Mouse (Mus musculus) layer of hippocampus, postnatal 14 days (tissue): ENCODE data around the gene Pycr1. TPM values are rescaled to one million over a fixed set of nuclear protein-coding genes. Genes with fewer than 3 reads are reported as not detected.
"Not testable (repeated sequence)": the region's sequence is repeated elsewhere in the genome, so short reads cannot be mapped to it uniquely, and the experiment has no call there.

Source experiments
- DNase-seq, 2 experiments: peaks; one replicate each; pipeline ENCODE4 v3.0.0; 2021 to 2022; ENCODE audit warnings: low spot score in 2 of 2, mixed read lengths in 1 of 2
- long read RNA-seq, 2 experiments: library from polyadenylated mRNA; stranded (forward); transcript quantifications; one replicate each; pipeline ENCODE4 v2.0.0; 2021
- total RNA-seq, 2 experiments: library from RNA; stranded (reverse); gene quantifications; 2 replicates each; pipeline ENCODE4 v1.2.3; 2021

Pycr1 gene
- total RNA-seq: 1 to 10 TPM; 4.7 to 5.1 TPM
- long read RNA-seq, experiment 1, transcript Pycr1-201 (8 exons, 1,861 nt): major isoform, 5 of 13 reads
- long read RNA-seq, experiment 1, partial matches to known transcripts: 5 of 13 reads
- long read RNA-seq, experiment 1, other reads (novel, unspliced or antisense): 3 of 13 reads
- long read RNA-seq, experiment 2, transcript Pycr1-201 (8 exons, 1,861 nt): major isoform, 6 of 16 reads
- long read RNA-seq, experiment 2, partial matches to known transcripts: 6 of 16 reads
- long read RNA-seq, experiment 2, other reads (novel, unspliced or antisense): 4 of 16 reads

DNA sequence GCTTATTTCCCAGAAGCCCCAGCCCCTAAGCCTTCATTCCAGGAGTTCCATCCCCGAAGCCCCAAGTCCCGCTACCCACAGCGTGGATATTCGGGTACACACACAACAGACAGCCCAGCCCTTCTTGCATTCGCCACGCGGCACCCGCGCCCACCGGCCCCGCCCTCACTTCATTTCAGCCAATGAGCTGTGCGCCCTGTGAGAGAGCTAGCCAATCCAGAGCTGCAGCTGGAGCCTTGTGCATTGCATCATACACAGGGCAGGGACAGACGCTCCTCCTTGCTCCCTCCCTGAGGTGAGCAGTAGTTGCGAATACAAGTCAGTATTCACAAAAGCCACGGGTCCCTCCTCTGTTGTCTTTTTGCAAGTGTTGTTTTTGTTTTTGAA lies at the start of gene Pycr1:
Pycr1 (minus strand) TSS at position 169 of the 387 bp plus-strand sequence.
- peak; percentile 90 to 95 for DNase-seq

DNA sequence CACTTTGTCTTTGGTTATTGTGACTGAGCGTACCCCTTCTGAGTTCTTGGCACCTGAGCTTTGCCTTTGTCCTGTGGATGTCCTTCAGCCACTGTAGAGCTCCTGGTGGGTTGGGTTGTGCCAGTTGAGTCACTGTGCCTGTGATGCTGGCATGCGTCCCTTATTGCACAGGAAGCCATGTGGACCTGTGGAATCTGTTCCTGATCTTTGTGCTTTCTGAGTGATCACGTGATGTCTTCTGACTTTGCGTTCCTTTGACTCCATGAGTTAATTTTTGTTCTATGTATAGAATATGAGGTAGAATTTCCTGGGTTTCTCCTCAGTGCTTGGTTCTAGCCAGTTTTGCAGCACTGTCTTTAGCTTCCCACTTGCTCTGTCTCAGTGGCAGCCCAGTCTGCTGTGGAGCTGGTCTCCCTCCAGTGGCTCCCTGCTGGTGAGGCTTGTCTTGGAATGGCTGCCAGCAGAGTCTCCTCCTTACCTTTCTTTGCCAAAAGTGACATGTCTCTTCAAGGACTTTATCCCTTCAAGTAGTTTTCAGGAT lies 49.0 kb upstream of the Pycr1 start:
- DNase-seq: peak in 1 of 2 experiments; percentile 33

DNA sequence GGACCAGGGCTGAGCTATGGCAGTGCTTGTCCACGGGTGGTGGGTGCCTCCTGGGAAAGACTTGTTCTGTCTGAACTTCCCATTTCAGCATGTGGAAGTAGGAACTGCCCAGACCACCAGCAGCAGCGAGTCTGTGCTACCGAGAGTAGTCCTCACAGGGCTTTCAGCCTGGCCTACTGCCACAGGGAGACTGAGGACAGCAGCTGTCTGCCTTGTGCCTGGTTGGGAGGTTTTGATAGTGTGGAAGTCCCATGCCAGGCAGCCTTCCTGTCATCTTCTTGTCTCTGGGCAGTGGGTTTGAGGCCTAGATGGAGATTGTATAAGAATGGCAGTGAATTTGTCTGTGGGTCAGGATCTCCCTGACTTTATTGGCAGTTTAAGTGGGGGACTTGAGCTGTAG lies 45.8 kb upstream of the Pycr1 start:
- no peak for DNase-seq

DNA sequence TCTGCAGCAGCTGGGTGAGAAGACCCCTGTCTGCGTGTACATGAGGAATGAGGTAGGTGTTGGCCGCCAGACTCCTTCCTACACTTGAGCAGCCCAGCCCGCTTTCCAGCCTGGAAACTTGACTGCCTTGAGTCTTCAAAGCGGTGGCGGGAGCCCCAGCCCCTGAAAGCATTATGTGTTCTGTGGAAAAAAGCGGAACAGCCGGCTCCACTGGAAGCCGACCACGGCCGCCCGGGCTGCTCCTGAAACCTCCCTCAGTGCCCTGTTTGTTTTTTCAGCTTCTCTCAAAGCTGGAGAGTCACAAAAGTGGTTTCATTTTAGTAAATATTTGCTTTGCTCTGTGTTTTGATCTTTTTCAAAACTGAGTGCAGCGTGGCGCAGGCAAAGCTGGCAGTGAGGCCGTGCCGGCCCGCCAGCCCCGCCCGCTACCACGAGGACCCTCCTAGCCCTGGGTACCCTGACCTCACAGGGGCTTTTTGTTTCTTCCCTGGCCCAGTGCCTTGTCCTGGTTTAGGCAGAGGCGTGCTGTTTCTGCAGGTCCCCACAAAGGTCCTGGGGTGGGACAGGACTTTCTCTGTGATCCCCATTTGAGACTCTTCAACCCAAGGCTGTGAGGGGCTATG lies 43.2 kb upstream of the Pycr1 start:
- no peak for DNase-seq

DNA sequence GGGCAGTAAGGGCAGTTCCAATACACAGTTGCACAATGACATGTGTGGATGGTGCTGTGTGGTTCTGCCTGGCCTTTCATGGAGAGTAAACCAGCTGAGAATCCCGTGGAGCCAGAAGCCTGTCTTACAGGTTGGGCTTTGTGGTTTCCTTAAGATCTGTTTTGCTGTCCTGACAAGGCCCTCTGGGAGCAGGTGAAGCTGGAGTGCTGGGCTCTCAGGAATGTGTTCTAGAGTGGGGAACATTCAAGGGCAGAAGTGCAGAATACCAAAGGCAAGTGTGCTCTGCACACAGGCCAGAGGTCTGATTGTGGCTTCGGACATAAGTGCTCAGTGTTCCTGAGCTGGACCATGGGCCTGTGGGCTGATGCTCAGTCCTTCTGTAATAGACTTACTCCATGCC lies 41.1 kb upstream of the Pycr1 start:
- DNase-seq: no peak

DNA sequence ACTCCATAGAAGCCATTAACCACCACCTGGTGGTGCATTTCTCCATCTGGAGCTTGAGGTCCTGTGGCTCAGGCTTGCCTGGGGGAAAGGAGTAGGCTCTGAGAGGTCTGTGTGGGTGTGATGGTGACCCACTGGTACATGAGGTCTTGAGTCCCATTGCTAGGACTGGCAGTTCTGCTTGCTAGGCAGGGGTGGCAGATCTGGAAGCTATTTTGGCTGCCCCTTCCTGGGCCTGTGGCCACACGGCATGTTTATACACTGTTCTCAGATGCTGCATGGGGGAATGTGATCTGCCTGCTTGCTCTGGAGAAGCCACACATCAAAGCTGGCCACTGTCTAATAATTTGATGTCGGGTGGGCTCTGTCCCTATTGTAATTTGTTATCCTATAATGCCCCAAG lies 40.5 kb upstream of the Pycr1 start:
- DNase-seq: no peak

DNA sequence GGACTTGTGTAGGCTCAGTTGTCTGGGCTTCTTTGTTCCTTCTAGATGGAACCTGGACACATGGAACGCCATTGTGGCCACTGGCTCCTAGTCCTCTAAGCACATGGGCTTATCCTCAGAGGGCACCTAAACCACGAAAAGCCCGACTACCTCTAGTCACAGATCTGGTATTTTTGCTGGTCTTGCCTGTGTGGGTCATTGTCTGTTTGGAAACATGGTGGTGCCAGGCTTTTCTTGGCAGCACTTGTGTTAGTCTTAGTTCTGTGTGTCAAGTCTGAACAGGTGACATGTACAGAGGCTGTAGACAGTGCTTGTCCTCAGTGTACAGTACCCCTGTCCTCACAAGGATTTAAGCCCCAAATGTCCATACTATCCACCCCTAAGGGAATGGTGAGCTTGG lies 40.0 kb upstream of the Pycr1 start:
- DNase-seq: no peak

DNA sequence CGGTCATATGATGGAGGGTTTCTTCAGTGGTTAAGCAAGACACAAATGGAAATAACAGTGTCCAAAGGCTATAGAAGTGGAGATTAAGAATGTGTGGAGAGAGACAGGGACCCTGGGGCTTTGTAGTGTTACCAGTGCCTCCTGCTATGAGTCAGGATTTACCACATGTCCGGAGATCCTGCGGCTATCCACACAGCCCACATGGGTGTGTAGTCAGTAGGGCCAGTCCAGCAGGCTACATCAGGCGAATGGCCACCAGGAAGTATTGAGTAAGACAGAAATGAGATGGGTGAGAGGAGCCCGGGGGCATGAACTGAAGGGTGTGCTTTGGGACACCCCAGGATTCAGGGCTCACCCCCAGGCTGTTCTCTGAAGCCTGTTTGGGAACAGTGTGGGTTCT lies 39.1 kb upstream of the Pycr1 start:
- DNase-seq: no peak

DNA sequence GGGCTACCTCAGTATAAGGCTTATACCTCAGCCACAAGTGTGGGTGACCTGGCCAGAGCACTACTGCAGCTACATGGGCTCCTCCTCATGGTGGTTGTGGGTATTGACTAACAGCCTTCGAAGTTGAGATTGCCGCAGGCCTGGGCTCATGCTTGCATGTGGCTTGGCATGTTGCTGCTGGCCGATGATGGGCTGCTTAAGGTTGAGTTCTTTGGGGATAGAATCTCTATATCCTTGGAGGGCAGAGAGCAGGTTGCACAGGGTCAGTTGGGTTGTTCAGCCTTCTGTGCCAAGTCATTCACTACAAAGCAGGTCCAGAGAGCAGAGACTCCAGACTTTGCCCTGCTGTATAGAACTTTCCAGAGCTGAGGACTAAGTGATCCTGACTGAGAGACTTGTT lies 36.3 kb upstream of the Pycr1 start:
- no peak for DNase-seq

DNA sequence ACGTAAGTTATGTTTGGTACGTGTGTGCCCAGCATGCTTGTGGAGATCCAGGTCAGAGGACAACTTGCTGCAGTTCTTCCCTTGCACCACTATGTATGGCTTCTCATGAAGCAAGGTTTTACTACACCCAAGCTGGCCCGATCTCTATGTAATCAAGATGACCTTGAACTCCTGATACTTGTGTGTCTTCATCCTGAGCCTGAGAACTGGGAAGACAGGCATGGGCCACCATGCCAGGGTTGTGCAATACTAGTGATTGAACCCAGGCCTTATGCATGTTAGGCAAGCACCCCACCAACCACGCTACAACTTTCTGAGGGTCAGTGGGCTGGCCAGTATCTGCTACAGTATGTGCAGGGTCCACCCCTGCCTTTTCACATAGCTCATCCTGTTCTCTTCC lies 33.4 kb upstream of the Pycr1 start:
- DNase-seq: no peak

DNA sequence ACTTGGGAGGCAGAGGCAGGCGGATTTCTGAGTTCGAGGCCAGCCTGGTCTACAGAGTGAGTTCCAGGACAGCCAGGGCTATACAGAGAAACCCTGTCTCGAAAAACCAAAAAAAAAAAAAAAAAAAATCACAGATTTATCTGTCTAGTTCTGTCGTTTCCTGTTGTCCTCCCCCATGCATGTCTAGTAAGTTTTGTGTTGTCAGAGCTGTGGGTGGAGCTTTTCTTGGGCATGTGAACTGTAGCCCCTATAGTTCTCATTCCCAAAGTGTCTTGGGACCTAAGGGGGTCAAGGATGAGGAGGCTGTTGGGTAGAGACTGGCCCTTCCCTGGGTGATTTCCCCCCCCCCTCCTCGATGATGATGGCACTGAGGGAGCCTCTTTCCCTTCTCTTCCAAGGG lies 32.3 kb upstream of the Pycr1 start:
- DNase-seq: not testable (repeated sequence)

DNA sequence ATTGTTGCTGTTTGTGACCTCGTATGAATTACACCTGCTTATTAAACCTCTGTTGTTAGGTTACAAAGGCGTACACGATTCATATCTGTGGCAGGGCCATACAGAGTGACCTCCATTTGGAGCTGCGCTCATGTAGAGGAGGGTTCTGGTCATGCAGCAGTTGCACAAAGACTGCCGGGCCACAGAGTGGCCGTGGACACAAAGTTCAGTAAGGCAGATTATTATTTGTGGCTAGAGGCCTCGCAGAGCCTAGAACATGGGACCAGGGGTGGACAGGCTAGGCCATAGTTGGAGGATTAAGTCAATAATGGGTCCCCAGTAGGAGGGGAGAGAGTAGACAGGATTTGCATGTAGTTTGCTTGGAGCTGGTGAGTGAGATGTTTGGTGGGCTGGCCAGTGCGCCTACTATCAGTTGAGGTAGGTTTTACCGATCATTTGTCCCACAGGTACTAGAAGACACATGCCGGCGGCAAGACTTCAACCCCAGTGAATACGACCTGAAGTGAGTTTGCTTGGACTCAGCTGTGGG lies 30.1 kb upstream of the Pycr1 start:
- DNase-seq: no peak

DNA sequence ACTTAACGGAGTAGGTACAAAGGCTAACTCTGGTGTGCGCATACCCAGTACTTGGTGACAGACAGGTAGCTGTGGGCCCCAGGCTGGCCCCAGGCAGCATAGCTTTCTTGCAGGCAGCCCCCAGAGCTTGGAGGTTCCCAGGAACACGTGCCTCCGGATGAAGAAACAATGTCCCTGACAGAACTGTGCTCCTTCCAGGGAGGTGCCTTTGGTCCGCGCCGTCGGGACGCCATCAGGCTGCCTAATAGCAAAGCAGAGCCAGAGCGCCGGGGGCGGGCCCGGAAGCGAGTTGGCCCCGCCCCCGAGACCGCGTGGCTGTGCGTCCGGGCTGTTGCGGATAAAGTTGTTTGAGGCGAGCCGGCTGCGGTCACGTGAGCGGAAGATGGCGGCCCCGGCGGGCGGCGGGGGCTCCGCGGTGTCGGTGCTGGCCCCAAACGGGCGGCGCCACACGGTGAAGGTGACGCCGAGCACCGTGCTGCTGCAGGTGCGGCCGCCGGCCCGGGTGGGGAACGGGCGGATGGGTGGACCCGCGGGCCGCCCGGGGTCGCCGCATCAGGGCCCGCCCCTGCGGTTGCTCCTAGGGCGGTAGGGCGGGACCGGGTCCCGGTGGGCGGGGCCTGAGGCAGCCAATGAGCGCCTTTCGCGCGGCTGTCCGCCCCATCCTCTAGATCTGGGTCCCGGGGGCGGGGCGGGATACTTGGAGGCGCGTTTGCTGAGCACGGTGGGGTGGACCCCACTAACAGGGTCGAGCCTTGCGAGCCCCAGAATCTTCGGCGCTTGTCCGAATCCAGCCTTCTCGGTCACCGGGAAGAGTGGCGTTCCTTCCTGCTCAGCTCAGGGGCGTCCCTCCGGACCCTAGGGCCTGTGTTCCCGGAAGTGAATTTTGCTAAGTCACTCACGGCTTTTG lies 29.4 kb upstream of the Pycr1 start, which contains the start of gene Aspscr1:
Aspscr1 (plus strand) TSS at position 287 of the 907 bp plus-strand sequence.
- peak; percentile 92 to 93 for DNase-seq

DNA sequence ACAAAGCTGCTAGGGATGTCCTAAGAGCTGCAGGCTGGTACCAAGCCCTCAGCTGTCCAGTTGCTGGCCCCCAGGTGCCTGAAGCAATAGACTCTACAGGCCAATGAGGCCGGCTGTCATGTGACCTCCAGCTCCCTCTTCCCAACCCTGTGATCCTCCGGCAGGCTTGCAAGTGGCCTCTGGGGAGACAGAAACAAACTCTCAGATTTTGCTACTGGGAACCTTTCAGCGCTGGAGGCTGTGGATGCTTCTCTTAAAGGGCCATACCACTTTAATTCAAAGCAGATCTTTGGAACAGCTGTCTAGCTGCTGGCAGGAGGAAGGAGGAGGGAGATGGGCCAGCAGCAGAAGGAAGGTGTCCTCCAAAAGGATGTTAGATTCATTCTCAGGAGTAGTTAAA lies 23.0 kb upstream of the Pycr1 start:
- DNase-seq: no peak

DNA sequence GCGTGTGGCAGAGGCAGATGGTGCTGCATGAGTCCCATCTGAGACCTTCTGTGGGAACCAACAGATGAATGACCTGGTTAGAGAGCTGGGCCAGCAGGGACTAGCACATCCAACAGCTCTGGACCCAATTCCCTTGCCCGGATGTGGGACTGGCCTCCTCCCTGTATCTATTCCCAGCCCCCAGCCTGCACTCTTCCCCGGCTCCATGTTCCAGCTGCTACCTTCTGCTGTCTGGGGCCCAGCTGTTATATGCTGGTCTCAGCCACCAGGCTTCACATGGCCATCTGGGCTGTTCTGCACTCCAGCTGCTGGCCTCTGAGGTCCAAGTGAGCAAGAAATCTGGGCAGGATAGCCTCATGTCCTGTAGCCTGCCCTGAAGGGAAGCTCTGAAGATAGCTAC lies 21.8 kb upstream of the Pycr1 start:
- no peak for DNase-seq

DNA sequence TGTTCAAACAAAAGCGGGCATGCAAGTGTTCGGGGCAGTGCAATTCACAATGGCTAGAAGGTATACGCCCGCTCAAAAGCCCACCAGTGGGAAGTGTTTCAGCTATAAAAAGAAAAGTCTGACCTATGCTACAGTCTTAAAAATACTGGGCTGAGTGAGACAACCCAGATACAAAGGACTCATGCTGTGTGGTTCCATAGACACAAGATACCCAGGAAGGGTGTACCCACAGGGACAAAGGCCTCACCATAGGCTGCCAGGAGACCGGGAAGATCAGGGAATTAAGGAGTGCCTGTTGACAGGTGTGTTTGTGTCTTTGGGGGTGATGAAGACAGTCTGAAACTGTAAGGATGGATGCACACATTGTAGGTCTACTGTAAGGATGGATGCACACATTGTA lies 20.1 kb upstream of the Pycr1 start:
- no peak for DNase-seq

DNA sequence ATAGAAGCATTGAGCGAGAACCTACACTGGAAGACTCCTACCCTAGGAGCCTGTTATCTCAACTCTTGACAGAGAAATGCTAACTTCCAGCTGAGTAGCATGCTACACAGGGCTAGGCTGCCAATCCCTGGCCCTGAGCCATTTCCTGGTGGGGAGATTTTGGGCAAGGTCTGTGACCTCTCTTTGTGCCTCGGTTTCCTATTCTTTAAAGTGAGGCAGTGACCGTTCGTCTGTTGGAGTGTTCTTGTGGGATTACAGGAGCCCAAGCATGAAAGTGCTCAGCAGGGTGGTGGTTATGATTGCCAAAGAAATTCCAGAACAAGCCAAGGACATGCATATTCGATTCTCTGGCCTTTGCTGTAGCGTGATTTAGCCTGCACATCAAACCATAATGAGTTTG lies 19.2 kb upstream of the Pycr1 start:
- DNase-seq: no peak

DNA sequence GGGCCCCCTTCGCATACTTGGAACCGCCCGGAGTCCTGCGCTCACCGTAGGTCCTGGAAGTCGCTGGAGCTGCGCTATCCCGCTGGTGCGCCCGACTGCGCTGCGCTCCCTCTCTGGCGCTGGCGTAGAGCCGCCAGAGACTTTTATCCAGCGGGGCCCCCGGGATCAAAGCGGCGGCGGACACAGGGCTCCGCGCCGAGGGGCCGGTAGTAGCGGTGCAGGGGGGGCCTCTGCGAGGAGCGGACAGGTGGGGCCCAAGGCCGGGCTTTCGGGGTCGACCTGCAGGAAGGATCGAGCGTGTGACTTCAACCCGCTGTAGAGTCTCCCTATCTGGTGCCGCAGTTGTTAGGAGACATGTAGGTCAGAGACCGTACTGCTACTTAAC lies 17.5 kb upstream of the Pycr1 start, which contains the start of gene Notum:
Notum (minus strand) TSS at position 100 of the 385 bp plus-strand sequence.
- DNase-seq: no peak

DNA sequence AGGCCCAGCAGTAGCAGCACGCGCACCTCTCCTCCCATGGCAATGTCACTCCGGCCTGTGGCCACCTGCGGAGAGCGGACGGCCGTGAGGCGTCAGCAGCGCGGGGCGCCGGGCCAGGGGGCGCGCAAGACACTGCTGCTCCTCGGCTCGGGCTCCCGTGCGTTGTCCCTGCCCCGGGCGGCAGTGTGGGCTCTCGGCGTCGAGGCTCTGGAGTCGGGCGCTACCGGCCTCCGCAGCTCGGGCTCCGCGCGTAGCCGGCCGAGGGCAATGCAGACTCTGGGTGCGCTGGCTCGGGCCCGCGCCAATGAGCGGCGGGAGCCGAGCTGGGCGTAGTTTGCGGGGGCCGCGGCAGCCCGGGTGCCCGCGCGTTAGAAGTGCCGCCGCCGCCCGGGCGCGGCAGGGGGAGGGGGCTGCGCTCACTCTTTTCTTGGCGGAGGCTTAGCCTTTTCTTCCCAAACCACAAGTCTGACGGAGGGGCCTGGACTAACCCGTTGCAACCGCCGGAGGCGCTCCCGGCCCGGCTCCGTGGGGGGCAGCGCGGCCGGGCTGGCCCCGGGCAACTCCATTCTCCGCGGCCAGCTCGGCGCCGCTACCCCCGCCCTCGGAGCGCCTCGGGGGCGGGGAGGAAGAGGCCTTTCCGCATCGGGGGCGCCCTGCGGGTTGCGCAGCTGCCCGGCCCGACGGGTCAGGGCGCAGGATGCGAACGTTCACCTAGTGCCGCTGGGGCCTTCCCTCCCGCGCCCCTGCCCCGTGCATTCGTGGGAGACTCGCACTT lies 16.9 kb upstream of the Pycr1 start:
- DNase-seq: no peak

DNA sequence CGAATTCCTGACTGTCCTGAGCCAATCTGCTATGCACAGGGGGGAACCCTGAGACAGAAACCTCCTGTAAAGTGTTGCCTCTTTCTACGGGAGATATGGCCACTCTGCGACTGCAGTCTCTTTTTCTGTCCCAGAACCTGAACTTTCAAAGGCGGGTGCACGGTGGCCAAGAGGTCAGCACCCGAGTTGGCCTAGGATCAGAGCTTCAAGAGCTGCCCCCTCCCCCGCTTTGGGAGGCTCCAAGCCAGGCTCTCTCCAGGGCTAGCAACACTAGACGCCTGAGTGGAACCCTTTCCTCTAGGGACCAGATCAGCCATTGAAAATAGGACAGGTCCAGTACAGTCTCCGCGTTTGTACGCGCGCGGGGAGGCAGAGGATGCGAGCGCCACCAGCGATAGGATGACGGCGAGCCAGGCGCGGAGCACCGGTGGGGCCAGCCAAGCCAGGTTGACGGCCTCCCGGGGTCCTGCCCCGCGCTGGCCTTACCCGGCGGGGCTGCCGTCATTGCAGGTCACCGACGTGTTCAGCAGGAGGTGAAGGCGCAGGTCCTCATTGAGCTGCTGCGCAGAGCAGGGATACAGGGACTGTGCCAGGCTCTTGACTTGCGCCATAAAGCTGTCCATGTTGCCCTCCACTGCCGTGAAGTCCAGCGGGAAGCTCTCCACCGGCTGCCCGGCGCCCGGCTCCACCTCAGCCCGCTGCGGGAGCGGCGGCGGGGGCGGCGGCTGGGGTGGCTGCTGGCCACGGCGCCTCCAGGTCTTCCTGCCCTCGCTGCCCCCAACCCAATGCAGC lies 16.1 kb upstream of the Pycr1 start:
- no peak for DNase-seq
